Mouse (Mus musculus) brain, adult 10 weeks (tissue): ENCODE results near the gene Zfp994. TPM values are rescaled to one million over a fixed set of nuclear protein-coding genes. Genes with fewer than 3 reads are reported as not detected.

Source experiments
- polyA plus RNA-seq: library from polyadenylated mRNA; stranded (reverse); fragments of 350-450 nt; fragmentation: Illumina TruSeq; extraction: RNeasy Lipid Tissue Mini Kit (QIAGEN cat#74804); gene quantifications from one replicate; pipeline ENCODE4 v1.2.3, GENCODE M21; 2015; ENCODE audit warnings: low read depth, low replicate concordance

Gene Zfp994
- polyA plus RNA-seq, result 4.9 TPM

DNA sequence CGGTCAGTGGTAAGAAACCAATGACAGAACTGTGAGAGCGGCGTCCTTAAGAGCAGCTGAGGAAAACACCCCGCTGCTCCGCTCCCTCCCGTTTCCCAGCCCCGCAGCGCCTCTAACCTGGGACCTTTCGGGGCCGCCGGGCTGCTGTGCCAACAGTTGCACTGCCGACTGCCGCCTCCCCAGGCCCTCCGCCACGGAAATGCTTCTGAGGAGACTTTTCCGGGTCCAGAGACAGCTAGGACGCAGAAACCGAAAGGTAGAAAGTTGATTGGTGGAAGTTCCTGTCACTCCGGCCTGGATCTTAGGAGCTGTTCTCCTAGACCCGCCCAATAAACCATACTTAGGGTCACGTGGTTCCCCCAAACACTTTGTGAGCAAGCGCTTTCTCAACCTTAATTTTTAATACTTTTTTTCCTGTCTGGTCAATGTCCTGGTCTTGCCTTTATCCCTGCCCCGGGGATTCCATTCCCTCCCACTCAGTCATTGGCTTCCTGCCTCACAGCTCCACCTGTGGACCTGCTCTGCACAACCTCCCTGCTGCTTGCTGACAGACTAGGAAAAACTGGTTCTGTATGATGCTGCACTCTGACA is at the start of gene Zfp994:
Zfp994 (minus strand) TSS at position 195 of the 591 bp plus-strand sequence.

DNA sequence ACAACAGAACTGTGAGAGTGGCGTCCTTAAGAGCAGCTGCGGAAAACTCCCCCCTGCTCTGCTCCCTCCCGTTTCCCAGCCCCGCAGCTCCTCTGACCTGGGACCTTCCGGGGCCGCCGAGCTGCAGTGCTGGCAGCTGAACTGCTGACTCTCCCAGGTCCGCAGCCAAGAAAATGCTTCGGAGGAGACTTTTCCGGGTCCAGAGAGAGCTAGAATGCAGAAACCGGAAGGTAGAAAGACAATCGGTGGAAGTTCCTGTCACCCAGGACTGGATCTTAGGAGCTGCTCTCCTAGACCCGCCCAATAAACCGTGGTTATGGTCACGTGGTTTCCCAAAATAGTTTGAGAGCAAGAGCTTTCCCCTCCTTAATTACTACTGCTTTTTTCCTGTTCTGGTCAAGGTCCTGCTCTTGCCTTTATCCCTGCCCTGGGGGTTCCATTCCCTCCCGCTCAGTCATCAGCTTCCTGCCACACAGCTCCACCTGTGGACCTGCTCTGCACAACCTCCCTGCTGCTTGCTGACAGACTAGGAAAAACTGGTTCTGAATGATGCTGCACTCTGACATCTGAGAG is 59.6 kb downstream of the Zfp994 start, which contains the start of gene Zfp947:
Zfp947 (minus strand) TSS at position 469 of the 573 bp plus-strand sequence.

Other genes starting within 250 kb of the Zfp994 start
- 0.70 TPM for gene Zfp947, start 59.4 kb downstream of the Zfp994 start, polyA plus RNA-seq
- gene CT030661.1, start 89.2 kb upstream of the Zfp994 start, polyA plus RNA-seq, result 16.3 TPM
- gene Zfp944, start 135.8 kb upstream of the Zfp994 start, polyA plus RNA-seq, result 11.5 TPM
- gene Zfp758, start 135.8 kb upstream of the Zfp994 start, polyA plus RNA-seq, result 14.6 TPM
- gene Zfp946, start 198.6 kb upstream of the Zfp994 start, polyA plus RNA-seq, result 19.9 TPM